Mouse (Mus musculus) urinary bladder, postnatal 0 days (tissue): ENCODE measurements around the gene Nsun3. TPM values are rescaled to one million over a fixed set of nuclear protein-coding genes. Genes with fewer than 3 reads are reported as not detected.

Source experiments
- microRNA-seq: library from miRNA; unstranded; fragments of <30 nt; microRNA quantifications from one replicate; pipeline ENCODE4, GENCODE M21; 2016
- polyA plus RNA-seq: library from polyadenylated mRNA; unstranded; fragments of >200 nt; fragmentation: Nextera tagmentation; extraction: Ambion mirVana; gene quantifications from 2 replicates; pipeline ENCODE4 v1.2.1, GENCODE M21; 2015

Nsun3 gene
- 4.1 and 5.0 TPM in 2 replicates for polyA plus RNA-seq

DNA sequence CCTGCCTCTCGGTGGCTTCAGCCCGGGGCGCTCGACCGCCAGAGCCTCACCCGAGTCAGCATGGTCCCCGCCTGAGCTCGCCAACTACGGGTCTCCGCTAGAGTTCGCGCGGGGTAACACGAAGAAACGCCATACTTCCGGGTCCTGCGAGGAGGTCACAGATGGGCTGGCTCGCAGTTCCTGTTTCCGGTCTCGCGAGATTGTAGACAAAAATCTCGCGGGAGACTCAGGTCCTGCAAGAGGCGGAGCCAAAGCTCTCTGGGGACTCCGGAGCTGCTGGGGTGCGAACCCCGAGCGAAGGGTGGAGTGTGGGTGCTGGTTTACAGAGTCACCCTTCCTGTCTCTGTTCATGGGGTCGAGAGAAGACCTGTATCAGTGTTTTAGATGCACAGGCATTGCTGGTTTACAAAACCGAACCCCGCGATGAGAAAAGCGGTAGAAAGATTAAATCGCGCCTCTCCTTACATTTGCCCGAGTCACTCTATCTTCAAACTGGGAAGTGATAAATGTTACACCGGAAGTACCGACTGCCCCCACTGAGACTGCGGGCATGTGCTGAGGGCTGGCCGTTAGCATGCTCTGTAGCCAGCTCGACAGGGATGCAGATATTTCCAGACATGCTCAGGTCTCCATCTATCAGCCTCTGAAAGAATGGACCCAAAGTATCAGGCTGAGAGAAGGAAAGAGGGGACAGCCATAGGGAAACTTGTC is at the start of gene Nsun3:
Gene Nsun3, minus strand, starts transcription at position 198 of the 711 bp plus-strand sequence.

DNA sequence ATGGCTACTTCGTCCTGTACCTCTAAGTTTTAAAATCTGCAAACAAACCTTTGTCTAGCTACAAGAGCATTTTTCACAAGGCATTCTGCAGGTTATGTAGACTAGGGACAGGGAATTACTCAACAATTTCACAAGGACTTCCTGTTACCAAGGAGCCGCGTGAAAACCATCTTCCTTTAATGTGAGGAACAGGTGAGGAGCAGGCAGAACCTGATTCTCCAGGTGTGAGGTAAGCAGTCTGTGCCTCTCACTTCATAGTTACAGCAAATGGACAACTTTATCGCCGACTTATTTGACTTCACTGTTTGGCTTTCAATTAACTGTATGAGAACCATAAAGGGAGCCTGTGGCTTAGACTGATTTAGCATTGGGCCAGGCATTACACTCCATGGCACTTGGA is 27.9 kb upstream of the Nsun3 start, which contains the start of gene Stx19:
Gene Stx19, plus strand, starts transcription at position 186 of the 400 bp plus-strand sequence.

Small RNA genes lying within 50 kb of the gene (microRNA-seq; reads per million reads assigned to microRNA genes)
- gene Gm25986: not detected

Other genes with a start within 250 kb of the Nsun3 start
- 0.68 and 0.78 TPM in 2 replicates for gene Stx19, start 27.9 kb upstream of the Nsun3 start, polyA plus RNA-seq
- gene Arl13b, start 60.2 kb upstream of the Nsun3 start, polyA plus RNA-seq: 12.9 and 15.7 TPM in 2 replicates
- gene Pros1, start 67.5 kb upstream of the Nsun3 start, polyA plus RNA-seq: 32.3 and 33.4 TPM in 2 replicates